Mouse (Mus musculus) ES-E14 (cell line): ENCODE results near the gene Cpne5.

Experiments
- CHD2 ChIP-seq: IDR thresholded peaks from 2 replicates; pipeline ENCODE4 v1.6.1; 2014; ENCODE audit warnings: mild to moderate bottlenecking, low read depth, low read length, inconsistent platforms
- HCFC1 ChIP-seq: IDR thresholded peaks from 2 replicates; pipeline ENCODE4 v1.6.1; 2012; ENCODE audit warnings: low read length, inconsistent platforms, borderline replicate concordance; ENCODE audit not compliant: insufficient read depth
- MAFK ChIP-seq: IDR thresholded peaks from 2 replicates; pipeline ENCODE4 v1.6.1; 2014; ENCODE audit warnings: mild to moderate bottlenecking, low read depth, low read length, inconsistent platforms; ENCODE audit not compliant: insufficient read depth
- ZC3H11A ChIP-seq: IDR thresholded peaks from 2 replicates; pipeline ENCODE4 v1.6.1; 2012; ENCODE audit warnings: low read depth, mild to moderate bottlenecking, inconsistent platforms, low read length, borderline replicate concordance

GRCm38 (mm10) chr17:29245725-29246124 is 7.8 kb upstream of the Cpne5 start:
- TF ChIP-seq ZC3H11A (no peak), MAFK (no peak), CHD2 (no peak), HCFC1 (no peak)
